Mouse (Mus musculus): ENCODE results near the gene Tmem176a.
A peak's percentile ranks its signal among the peaks of the same experiment; 100 is the strongest.
"Not testable (repeated sequence)": the region's sequence is repeated elsewhere in the genome, so short reads cannot be mapped to it uniquely, and the experiment has no call there.

Gene Tmem176a

DNA sequence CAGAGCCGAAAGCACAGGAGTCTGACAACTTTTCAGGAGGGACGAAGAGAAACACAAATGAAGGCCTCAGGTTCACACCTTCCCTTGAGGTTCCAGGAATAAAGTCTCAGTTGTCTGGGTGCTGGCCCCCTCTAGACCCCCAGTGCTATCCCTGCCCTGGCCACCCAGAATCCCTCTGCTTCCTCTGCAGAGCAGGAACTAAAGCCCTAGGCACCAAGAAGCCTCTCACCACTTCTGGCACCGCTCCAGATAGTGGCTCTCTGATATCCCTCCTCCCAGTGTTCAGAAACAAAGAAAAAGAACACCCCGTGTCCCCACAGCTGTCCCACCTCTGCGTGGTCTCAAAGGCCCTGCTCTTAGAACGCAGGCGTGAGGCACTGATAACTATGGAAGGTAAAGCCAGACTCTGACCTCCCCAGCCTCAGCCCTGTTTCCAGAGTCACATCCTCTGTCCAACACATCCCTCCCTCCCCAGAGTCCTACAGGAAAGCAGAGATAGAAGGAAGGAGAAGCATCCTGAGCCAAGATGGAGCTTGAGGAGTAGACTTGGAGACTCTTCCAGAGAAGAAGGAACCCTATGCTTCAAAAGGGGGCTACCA, at the start of gene Tmem176a:
Tmem176a (plus strand) TSS at position 549 of the 599 bp plus-strand sequence.
- DNase-seq (ENCODE audit: low spot score in 2 of 2) = peak in 1 of 2 experiments; percentile 21

GRCm38 (mm10) chr6:48801897-48802296, 38.8 kb upstream of the Tmem176a start:
- DNase-seq (ENCODE audit: low spot score in 2 of 2) = no peak

DNA sequence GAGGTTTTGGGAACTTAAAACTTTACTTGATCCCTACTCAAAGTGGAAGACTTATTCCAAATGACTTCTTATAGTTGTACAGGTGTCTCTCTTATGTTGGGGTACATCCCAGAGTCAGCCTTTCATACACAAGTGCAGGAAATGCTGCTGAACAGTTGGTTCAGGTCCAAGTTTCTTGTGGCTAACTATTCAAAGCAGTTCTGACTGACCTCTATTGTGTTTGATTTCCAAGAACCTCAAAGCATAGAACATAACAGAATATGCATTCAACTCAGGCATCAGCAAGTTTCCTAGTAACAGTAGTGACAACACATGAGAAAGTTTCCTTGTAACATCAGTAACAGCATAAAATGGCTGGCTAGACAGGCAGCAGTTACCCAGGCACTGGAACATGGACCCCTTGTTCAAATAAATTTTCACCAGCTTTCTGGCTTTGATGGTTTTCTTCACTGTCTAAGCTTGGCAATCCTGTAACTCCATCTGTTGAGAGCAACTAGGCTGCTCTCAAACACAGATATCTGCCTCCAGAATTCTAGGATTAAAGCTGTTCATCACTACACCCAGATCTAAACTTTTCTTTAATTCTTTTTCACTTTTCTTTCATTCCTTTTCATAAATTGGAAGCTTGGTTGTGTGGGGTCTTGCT, 37.2 kb upstream of the Tmem176a start:
- DNase-seq (ENCODE audit: low spot score in 2 of 2) = no peak

GRCm38 (mm10) chr6:48804346-48804745, 36.4 kb upstream of the Tmem176a start:
- no peak for DNase-seq (ENCODE audit: low spot score in 2 of 2)

- DNase-seq (ENCODE audit: low spot score in 2 of 2) = no peak
Measured at GRCm38 (mm10) chr6:48806746-48807145, 34.0 kb upstream of the Tmem176a start.

DNA sequence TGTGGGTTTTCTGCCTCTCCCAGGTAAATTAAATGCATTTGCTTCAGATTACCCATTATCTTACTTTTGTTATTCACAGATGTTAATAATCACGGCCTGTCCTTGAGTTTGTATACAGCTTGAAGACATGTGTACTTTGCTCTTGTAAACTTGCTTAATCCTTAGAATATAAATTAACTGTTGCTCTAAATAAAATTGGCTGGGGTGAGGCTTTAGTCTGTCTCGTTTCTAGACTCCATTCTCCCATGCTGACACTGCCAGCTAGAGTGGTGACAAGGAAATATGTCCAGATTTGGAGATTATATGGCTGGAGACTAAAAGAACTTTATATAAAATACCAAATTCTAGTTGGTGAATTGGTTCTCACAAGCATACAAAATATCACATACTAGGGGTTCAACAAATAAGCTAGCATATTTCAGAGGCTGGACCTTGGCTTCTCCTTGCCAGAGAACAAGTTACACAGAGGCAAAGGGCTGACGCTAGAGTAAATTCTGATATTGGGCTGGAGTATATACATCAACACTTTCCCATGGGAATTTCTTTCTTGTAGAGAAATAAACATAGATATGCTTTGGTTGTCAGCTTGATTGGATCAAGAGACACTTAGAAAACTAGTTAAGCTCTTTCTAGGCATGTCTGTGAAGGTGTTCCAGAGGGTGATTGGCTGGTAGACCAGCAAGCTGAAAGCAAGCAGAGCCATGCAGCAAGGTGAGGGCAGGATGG, 31.1 kb upstream of the Tmem176a start:
- DNase-seq (ENCODE audit: low spot score in 2 of 2) = no peak

DNA sequence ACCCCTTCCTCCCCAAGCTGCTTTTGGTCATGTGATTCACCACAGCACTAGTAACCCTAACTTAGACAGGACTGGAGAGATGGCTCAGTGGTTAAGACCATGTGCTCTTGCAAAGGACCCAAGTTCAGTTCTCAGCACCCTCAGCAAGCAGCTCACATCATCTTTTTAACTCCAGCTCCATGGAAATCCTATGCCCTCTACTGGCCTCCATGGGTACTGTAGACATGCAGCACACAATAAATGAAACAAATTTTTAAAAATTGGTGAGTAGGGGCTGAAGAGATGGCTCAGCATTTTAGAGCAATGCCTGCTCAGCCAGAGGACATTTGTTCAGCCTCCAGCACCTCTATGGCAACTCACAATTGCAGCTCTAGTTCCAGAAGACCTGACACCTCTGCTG, 25.7 kb upstream of the Tmem176a start:
- no peak for DNase-seq (ENCODE audit: low spot score in 2 of 2)

DNA sequence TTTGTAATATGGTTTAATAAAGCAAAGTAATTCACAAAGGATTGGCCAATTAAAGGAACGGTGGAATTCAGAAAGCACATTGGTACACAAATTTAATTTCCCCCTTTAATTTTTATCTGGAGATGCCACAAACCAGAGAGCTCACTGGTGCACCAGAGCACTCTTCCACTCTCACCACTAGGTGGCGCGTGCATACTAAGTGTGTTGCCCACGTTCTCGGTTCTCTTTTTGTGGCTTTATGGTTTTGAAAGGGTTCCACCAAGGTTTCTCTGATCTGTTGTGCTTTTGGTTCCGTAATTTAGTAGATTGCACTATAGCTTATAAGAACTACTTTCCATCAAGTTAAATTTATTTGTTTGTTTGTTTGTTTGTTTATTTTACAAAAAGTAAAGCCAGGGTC, 22.9 kb upstream of the Tmem176a start:
- peak; percentile 26 to 78 for DNase-seq (ENCODE audit: low spot score in 2 of 2)

DNA sequence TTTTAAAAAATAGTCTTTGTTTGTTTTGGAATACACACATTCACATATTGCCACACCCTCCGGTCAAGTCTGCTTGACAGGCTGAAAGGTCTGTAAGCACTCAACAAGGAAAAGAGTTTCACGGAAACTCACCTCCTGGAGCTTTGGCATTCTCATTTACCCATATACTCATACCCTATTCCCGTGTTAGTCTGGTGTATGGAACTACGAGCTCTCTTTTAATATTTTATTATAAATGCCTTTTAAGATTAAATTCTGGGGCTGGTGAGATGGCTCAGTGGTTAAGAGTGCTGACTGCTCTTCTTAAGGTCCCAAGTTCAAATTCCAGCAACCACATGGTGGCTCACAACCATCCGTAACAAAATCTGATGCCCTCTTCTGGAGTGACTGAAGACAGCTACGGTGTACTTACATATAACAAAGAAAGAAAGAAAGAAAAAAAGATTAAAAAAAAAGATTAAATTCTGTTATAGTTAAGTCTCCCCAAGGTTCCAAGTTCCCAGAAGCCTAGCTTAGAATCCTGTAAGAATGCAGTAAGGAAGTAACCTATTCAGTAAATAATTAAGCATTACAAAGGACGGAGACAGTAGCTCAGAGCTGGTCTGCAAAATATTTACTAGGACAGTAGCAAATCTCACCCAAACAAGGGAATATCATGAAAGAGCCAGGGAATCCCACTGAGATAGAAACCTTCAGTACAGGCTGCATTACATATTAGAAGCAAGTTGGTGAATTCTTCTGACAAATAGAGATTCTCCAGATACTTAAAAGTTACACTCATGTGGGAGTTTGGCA, 18.5 kb upstream of the Tmem176a start:
- DNase-seq (ENCODE audit: low spot score in 2 of 2) = not testable (repeated sequence)

- DNase-seq (ENCODE audit: low spot score in 2 of 2) = no peak
Measured at GRCm38 (mm10) chr6:48825016-48825415, 15.7 kb upstream of the Tmem176a start.

- DNase-seq (ENCODE audit: low spot score in 2 of 2) = no peak
Measured at GRCm38 (mm10) chr6:48828976-48829375, 11.7 kb upstream of the Tmem176a start.

GRCm38 (mm10) chr6:48829651-48830050, 11.1 kb upstream of the Tmem176a start:
- DNase-seq (ENCODE audit: low spot score in 2 of 2) = no peak

DNA sequence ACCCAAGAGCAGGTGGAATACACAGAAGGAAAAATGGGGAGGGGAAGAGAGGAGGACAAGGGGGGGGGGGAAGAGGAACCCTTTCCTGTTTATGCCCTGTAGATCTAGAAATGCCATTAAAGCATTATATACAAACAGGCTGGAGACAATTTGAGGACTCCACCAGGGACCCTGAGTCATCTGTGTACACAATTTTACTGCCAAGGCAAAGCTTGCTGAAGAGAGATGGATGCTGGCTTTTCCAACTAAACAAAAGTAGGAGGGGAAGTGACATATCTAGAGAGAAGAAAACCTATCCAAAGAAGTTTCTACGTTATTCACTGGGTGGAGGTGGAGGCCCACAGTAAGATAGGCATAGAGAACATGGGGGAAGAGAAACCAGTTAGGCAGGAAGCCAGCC, 10.5 kb upstream of the Tmem176a start:
- no peak for DNase-seq (ENCODE audit: low spot score in 2 of 2)

DNA sequence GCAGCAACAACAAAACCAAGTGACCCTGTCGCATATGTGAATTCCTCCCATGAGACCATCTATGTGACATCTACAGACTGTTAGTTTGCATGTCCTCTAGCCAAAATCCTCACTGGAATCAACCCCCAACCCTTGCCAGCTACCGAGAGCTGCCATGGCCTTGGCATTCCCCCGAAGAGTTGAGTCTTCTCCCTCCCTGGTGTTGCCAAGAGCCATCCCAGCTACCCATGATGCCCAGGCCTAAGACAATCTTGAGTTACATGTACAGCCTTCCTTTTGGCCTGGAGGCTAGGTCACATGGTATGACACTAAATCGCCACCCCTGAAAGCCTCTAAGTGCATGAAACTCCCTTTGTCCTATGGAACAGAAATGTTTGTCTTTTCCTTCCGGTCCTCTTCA, 9.6 kb upstream of the Tmem176a start:
- DNase-seq (ENCODE audit: low spot score in 2 of 2) = no peak

DNA sequence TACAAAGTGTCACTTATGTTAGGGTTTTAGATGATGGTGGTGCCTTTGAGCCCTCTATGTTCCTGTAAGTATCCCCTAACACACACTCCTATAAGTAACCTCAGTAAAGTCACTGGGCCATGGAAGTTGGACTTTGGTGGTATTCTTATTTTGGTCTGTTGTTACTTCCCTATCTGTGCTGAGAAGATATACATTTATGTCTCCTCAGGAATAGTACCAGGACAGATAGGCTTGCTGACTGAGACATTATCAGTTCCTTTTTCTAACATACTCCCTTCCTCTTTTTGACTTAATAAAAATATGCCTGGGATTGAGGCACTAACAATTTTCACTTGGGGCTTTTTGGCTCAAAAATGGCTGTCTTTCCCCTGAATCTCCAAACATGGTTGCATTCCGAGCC, 8.3 kb upstream of the Tmem176a start:
- DNase-seq (ENCODE audit: low spot score in 2 of 2) = no peak

- DNase-seq (ENCODE audit: low spot score in 2 of 2) = no peak
Measured at GRCm38 (mm10) chr6:48833515-48833914, 7.2 kb upstream of the Tmem176a start.

- DNase-seq (ENCODE audit: low spot score in 2 of 2) = no peak
Measured at GRCm38 (mm10) chr6:48835241-48835640, 5.5 kb upstream of the Tmem176a start.

GRCm38 (mm10) chr6:48836146-48836545, 4.6 kb upstream of the Tmem176a start:
- no peak for DNase-seq (ENCODE audit: low spot score in 2 of 2)

- DNase-seq (ENCODE audit: low spot score in 2 of 2) = no peak
Measured at GRCm38 (mm10) chr6:48837516-48837915, 3.2 kb upstream of the Tmem176a start.

- no peak for DNase-seq (ENCODE audit: low spot score in 2 of 2)
Measured at GRCm38 (mm10) chr6:48838321-48839080, 2.2 kb upstream of the Tmem176a start.

GRCm38 (mm10) chr6:48840973-48841625, 380 bp downstream of the Tmem176a start, which contains the start of gene Tmem176b:
Gene Tmem176b (minus strand): TSS chr6:48841496.
- DNase-seq (ENCODE audit: low spot score in 2 of 2) = peak in 1 of 2 experiments; percentile 69
